Mouse (Mus musculus): ENCODE results near the gene Fcgr3. TPM values are rescaled to one million over a fixed set of nuclear protein-coding genes. Genes with fewer than 3 reads are reported as not detected.
"Not testable (repeated sequence)": the region's sequence is repeated elsewhere in the genome, so short reads cannot be mapped to it uniquely, and the experiment has no call there.

Gene Fcgr3
- polyA plus RNA-seq, 1 experiment from 2014 or later = 4.1 TPM

- Histone ChIP-seq H3K27me3 (ENCODE audit: insufficient read depth, poor library complexity, severe bottlenecking) (peaks cover 35% of the 10 kb centered on the region), H3K4me3 (peak overlapping the region; percentile 12; the same call in 1 of the 2 replicates)
- 23% methylated on average over 12 of the region's 12 CpGs for WGBS
- not testable (repeated sequence) for DNase-seq (ENCODE audit: low spot score); H3K4me1 ChIP-seq; H3K36me3 ChIP-seq; H3K27ac ChIP-seq; H3K9me3 ChIP-seq
These were observed 13.7 kb upstream of the Fcgr3 start for GRCm38 (mm10) chr1:171078419-171078818.

GRCm38 (mm10) chr1:171077955-171078354 lies 13.2 kb upstream of the Fcgr3 start:
- 5% methylated on average over 20 of the region's 27 CpGs for WGBS
- not testable (repeated sequence) for DNase-seq (ENCODE audit: low spot score); H3K36me3 ChIP-seq; H3K4me1 ChIP-seq; H3K27ac ChIP-seq; H3K9me3 ChIP-seq
- H3K4me3 ChIP-seq = peak overlapping the region; percentile 42; the same call in 1 of the 2 replicates
- peaks cover 35% of the 10 kb centered on the region for H3K27me3 ChIP-seq (ENCODE audit: insufficient read depth, poor library complexity, severe bottlenecking)

GRCm38 (mm10) chr1:171077192-171077591 lies 12.5 kb upstream of the Fcgr3 start:
- H3K27me3 ChIP-seq (ENCODE audit: insufficient read depth, poor library complexity, severe bottlenecking) = peaks cover 35% of the 10 kb centered on the region
- H3K4me3 ChIP-seq; H3K4me1 ChIP-seq; DNase-seq (ENCODE audit: low spot score); H3K27ac ChIP-seq; H3K36me3 ChIP-seq; H3K9me3 ChIP-seq: not testable (repeated sequence)
- WGBS = 38% methylated on average over 5 of the region's 5 CpGs

- 63% methylated on average over 5 of the region's 5 CpGs for WGBS
- H3K4me1 ChIP-seq; H3K9me3 ChIP-seq; H3K4me3 ChIP-seq; H3K27ac ChIP-seq; H3K36me3 ChIP-seq; DNase-seq (ENCODE audit: low spot score): not testable (repeated sequence)
- H3K27me3 ChIP-seq (ENCODE audit: insufficient read depth, poor library complexity, severe bottlenecking) = peaks cover 28% of the 10 kb centered on the region
These were observed 11.4 kb upstream of the Fcgr3 start for GRCm38 (mm10) chr1:171076176-171076575.

GRCm38 (mm10) chr1:171074283-171074682 lies 9.5 kb upstream of the Fcgr3 start:
- 17% methylated on average over 7 of the region's 10 CpGs for WGBS
- H3K36me3 ChIP-seq, H3K4me3 ChIP-seq, H3K27ac ChIP-seq, H3K9me3 ChIP-seq, H3K4me1 ChIP-seq: not testable (repeated sequence)
- H3K27me3 ChIP-seq (ENCODE audit: insufficient read depth, poor library complexity, severe bottlenecking) = peaks cover 41% of the 10 kb centered on the region
- peak; percentile 94 for DNase-seq (ENCODE audit: low spot score)

- not testable (repeated sequence) for DNase-seq (ENCODE audit: low spot score); H3K36me3 ChIP-seq; H3K4me3 ChIP-seq; H3K9me3 ChIP-seq; H3K27ac ChIP-seq; H3K4me1 ChIP-seq
- peaks cover 32% of the 10 kb centered on the region for H3K27me3 ChIP-seq (ENCODE audit: insufficient read depth, poor library complexity, severe bottlenecking)
- WGBS = no CpG with 5 or more reads among the region's 45 CpGs
These were observed 7.5 kb upstream of the Fcgr3 start for GRCm38 (mm10) chr1:171072217-171072616.

GRCm38 (mm10) chr1:171071726-171072125 lies 7.0 kb upstream of the Fcgr3 start:
- WGBS = no CpG with 5 or more reads among the region's 35 CpGs
- peaks cover 29% of the 10 kb centered on the region for H3K27me3 ChIP-seq (ENCODE audit: insufficient read depth, poor library complexity, severe bottlenecking)
- not testable (repeated sequence) for H3K27ac ChIP-seq; H3K36me3 ChIP-seq; DNase-seq (ENCODE audit: low spot score); H3K9me3 ChIP-seq; H3K4me3 ChIP-seq; H3K4me1 ChIP-seq

GRCm38 (mm10) chr1:171070879-171071278 lies 6.1 kb upstream of the Fcgr3 start:
- WGBS = 24% methylated on average over 15 of the region's 16 CpGs
- H3K9me3 ChIP-seq; DNase-seq (ENCODE audit: low spot score); H3K4me3 ChIP-seq; H3K36me3 ChIP-seq; H3K27ac ChIP-seq; H3K4me1 ChIP-seq: not testable (repeated sequence)
- H3K27me3 ChIP-seq (ENCODE audit: insufficient read depth, poor library complexity, severe bottlenecking) = peaks cover 33% of the 10 kb centered on the region

- H3K27ac ChIP-seq, H3K4me1 ChIP-seq, H3K36me3 ChIP-seq, H3K9me3 ChIP-seq, H3K4me3 ChIP-seq: not testable (repeated sequence)
- WGBS = 61% methylated on average over 3 of the region's 3 CpGs
- peaks cover 41% of the 10 kb centered on the region for H3K27me3 ChIP-seq (ENCODE audit: insufficient read depth, poor library complexity, severe bottlenecking)
- peak; percentile 79 for DNase-seq (ENCODE audit: low spot score)
These were observed 4.8 kb upstream of the Fcgr3 start for GRCm38 (mm10) chr1:171069508-171069907.

- not testable (repeated sequence) for H3K27ac ChIP-seq, H3K9me3 ChIP-seq, H3K4me3 ChIP-seq, H3K4me1 ChIP-seq, H3K36me3 ChIP-seq
- H3K27me3 ChIP-seq (ENCODE audit: insufficient read depth, poor library complexity, severe bottlenecking) = peaks cover 42% of the 10 kb centered on the region
- peak; percentile 77 for DNase-seq (ENCODE audit: low spot score)
- WGBS = 44% methylated on average over 5 of the region's 5 CpGs
These were observed 3.2 kb upstream of the Fcgr3 start for GRCm38 (mm10) chr1:171067928-171068327.

- not testable (repeated sequence) for DNase-seq (ENCODE audit: low spot score); H3K9me3 ChIP-seq; H3K4me1 ChIP-seq; H3K4me3 ChIP-seq; H3K36me3 ChIP-seq; H3K27ac ChIP-seq
- peaks cover 42% of the 10 kb centered on the region for H3K27me3 ChIP-seq (ENCODE audit: insufficient read depth, poor library complexity, severe bottlenecking)
- 33% methylated on average over 3 of the region's 10 CpGs for WGBS
These were observed 1.8 kb upstream of the Fcgr3 start for GRCm38 (mm10) chr1:171066583-171066982.

GRCm38 (mm10) chr1:171065768-171066167 lies 1.0 kb upstream of the Fcgr3 start:
- 4% methylated on average over 32 of the region's 45 CpGs for whole genome bisulfite sequencing
- H3K4me1 ChIP-seq; H3K36me3 ChIP-seq; H3K9me3 ChIP-seq; H3K27ac ChIP-seq; DNase-seq (ENCODE audit: low spot score): not testable (repeated sequence)
- peaks cover 38% of the 10 kb centered on the region for H3K27me3 ChIP-seq (ENCODE audit: insufficient read depth, poor library complexity, severe bottlenecking)
- H3K4me3 ChIP-seq = peak overlapping the region; percentile 47

GRCm38 (mm10) chr1:171065243-171065587 lies 480 bp upstream of the Fcgr3 start:
- not testable (repeated sequence) for H3K4me1 ChIP-seq; H3K9me3 ChIP-seq; DNase-seq (ENCODE audit: low spot score); H3K27ac ChIP-seq; H3K36me3 ChIP-seq
- Histone ChIP-seq H3K4me3 (peak overlapping the region; percentile 51), H3K27me3 (ENCODE audit: insufficient read depth, poor library complexity, severe bottlenecking) (peaks cover 37% of the 10 kb centered on the region)
- under 1% methylated on average over 21 of the region's 35 CpGs for WGBS

Measured in heart, embryonic 10.5 days (tissue).